Mouse (Mus musculus) adrenal gland, adult (tissue): Measurements from ENCODE around the gene Gm128.
"Not testable (repeated sequence)": the region's sequence is repeated elsewhere in the genome, so short reads cannot be mapped to it uniquely, and the experiment has no call there.

Experiments
- DNase-seq, 2 experiments: peaks; one replicate each; pipeline ENCODE4 v3.0.0; 2022 to 2023; ENCODE audit warnings: low spot score in 1 of 2; ENCODE audit not compliant: inconsistent age in 2 of 2

Gm128 gene

GRCm38 (mm10) chr3:95232771-95233170 is 8.6 kb downstream of the Gm128 start:
- DNase-seq = peak; percentile 87 to 91

GRCm38 (mm10) chr3:95231298-95232221 is 9.8 kb downstream of the Gm128 start, which contains the start of gene Mllt11:
TSS of gene Mllt11 (minus strand) at chr3:95232171.
- peak in 1 of 2 experiments; percentile 75 for DNase-seq

GRCm38 (mm10) chr3:95230495-95231297 is 10.7 kb downstream of the Gm128 start:
- peak; percentile 45 to 75 for DNase-seq

DNA sequence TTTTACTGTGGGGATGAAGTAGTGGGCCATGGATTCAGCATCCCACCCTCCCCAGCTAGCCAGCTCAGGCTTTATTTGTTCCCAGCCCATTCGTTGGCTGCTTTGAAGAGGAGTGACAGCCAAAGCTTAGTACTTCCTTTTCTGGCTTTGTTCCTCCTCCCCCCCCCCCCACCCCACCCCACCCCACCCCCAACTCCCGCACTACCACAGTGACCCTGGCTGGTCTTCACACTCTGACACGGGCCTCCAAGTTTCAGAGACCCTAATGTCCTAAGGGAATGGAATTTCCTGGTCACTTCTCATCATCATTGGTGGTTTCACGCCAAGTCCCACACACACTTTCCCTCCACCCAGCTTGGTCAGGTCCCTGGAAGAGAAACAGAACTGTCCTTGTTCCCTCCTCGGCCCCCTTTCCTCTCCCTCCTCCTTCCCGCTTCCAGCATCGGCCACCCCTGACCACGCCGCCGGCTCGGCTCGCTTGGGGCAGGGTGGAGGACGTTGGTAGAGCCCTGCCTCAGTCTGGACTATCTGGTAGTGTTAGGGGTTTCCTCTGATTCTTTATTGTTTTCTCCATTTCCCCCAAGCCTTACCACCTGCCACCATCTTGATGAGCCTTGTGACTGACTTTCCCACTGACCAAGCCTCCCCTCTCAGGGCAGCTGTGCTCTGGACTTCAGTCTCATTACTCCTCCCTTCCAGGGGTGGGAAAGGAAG is 11.5 kb downstream of the Gm128 start:
- DNase-seq = peak; percentile 69 to 86

DNA sequence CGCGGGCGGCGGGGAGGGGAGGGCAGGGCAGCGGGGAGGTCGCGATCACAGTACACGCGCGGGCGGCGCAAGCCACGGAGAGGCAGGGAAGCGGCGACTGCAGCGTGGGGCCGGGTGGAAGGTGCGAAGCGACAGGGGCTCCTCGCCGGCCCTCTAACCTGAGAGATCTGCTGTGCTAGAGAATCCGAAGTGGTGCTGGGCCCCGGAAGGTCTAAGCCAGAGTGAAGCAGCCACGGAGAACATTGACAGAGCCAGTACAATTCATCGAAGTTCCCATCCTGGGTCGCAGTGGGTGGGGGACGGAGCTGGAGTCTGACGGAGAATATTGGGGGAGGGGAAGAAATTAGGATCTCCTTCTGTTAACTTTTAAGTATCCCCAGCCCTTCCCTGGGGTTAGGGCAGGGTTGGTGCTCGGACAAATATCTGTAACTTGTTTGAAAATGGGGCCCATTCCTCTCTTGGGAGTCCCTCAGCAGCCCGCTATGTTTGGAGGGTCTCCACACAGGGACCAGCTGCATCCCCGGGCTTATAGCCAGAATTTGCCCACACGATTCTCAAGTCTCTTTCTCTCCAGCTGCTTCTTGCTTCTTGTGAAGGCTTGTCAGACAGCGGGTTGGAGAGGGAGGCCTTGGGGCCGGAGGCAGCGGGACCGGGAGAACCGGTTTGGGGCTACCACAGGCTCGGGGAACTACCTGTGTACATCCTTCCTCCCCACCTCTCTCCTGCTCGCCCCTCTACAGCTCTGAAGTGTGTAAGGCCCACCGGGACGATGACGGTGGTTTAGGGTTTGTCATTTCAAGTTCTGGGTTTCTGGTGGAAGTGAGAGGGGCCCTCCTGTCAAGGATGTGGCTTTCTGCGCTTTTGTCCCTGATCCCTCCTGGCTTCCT is 12.3 kb downstream of the Gm128 start:
- peak; percentile 51 to 84 for DNase-seq

- peak; percentile 93 to 96 for DNase-seq
These were observed 13.1 kb downstream of the Gm128 start, which contains the start of gene Cdc42se1 for GRCm38 (mm10) chr3:95228148-95228893. TSS of gene Cdc42se1 (plus strand) at chr3:95228732.

DNA sequence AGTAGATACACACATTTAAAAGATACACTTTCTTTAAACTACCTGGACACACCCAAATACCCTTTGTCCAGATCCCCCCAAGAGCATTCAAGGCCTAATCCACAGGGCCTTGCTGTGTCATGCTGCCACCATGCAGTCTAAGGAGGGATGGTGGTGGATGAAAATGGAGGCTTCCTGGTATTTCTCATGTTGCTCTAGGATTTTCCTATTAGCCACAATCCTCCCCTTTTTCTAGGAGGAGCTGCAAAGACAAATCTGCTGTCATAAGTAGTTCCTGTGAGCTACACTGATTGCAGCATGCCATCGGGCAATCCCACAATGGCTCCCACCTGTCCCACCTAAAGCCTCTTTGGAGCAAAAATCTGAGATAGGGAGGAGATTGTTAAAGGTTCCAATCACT is 14.2 kb downstream of the Gm128 start:
- peak in 1 of 2 experiments; percentile 38 for DNase-seq

DNA sequence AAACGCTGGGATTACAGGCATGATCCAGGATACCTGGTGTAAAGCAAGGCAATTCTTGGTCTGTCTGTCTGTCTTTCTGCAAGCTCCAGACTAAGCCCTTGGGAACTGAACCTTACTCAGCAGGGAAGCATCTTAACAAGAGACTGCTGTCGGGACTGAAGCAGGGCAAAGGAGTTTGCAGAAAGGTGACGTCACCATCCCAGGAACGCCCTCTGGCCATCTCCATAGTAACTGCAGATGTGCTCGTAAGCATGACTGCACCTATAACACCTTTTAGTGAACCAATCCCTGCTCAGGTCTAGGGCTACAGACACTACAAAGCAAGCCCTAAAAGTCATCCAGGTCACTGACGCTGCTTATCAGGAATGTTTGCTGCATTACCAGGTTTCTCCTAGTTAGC is 17.1 kb downstream of the Gm128 start:
- peak; percentile 57 to 81 for DNase-seq

- no peak for DNase-seq
These were observed 18.4 kb downstream of the Gm128 start for GRCm38 (mm10) chr3:95223041-95223440.

- DNase-seq = peak in 1 of 2 experiments; percentile 55
These were observed 22.8 kb downstream of the Gm128 start for GRCm38 (mm10) chr3:95218466-95219137.

DNA sequence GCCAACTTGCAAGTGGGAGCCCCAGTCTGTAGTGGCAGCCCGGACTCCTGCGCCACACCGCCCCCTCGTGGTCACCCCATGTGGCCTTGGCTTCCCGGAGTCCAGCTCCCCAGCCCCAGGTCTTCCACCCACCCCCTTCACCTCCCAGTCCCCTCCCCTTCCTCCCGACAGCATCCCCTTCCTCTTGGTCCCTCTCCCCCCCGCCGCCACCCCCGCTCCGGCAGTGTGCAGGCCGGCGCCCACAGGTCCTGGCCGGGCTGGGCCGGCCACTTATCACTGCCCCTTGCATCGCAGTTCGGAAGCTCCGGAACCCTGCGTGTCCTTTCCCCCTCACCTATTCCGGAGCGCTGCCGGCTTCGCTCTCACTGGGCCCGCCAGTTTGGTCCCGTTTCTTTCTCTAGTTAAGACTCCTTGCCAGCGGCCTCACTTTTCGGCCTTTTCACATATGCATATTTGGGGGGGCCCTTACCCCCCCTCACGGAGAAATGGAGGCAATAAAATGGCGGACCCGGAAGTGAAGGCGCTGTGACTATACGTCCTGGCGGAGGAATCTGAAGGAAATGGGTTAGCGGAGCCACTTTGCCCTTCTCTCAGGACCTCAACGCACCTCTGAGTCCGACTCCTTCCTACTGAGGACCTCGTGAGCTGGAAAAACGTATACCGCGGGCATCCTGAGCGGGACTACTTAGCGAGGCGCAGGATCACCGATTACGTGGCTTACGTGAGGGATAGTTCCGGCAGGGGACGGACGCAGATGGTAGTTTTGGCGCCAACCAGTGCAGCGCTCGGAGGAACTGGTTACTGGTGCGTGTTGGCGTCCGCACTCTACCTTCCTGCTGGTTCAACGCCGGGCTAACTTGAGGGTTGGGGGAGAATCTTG is 23.9 kb downstream of the Gm128 start, which contains the start of gene Gabpb2:
Gabpb2 (minus strand) TSS at position 662 of the 880 bp plus-strand sequence.
- DNase-seq = peak; percentile 96 to 99

GRCm38 (mm10) chr3:95216655-95217254 is 24.6 kb downstream of the Gm128 start:
- DNase-seq = no peak

- no peak for DNase-seq
These were observed 27.8 kb downstream of the Gm128 start for GRCm38 (mm10) chr3:95213609-95213975.

DNA sequence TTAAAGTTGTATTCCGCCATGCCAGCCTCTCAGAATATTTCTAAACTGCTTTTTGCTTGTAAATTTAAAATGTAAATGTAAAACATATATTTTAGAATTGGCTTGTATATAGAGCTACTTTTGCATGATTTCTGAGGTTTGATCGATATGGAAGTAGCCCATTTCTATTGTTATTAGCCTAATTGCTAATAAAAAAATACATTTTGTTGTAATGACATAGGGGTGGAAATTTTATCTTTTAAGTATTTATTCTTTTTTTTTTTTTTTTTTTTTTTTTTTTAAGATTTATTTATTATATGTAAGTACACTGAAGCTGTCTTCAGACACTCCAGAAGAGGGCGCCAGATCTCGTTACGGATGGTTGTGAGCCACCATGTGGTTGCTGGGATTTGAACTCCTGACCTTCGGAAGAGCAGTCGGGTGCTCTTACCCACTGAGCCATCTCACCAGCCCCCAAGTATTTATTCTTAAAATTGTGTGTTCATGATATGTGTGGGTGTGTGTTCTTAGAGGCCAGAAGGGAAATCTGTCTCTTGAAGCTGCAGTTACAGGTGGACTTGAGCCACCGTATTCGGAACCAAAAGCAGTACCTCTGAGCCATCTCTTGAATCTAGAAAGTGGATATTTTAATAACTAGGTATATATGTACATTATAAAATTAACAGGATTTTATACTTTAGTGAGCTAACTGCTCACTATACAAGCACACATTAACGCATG is 28.3 kb downstream of the Gm128 start:
- DNase-seq = not testable (repeated sequence)

DNA sequence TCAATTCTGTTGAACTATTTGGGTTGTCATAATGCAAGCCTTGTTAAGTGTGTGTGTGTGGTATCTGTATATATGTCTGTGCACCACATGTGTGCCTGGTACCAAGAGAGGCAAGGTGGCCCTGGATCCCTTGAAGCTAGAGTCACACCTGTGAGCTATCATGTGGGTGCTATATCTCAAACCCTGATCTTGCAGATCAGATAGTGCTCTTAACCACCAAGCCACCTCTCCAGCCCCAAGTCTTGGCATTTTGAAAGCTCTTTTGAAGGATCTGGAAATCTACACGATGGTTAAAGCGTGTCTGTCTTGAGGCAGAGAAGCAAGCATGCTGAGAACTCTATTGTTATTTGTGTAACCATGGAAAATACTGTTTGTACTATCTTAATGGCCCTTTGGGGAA is 30.8 kb downstream of the Gm128 start:
- no peak for DNase-seq

DNA sequence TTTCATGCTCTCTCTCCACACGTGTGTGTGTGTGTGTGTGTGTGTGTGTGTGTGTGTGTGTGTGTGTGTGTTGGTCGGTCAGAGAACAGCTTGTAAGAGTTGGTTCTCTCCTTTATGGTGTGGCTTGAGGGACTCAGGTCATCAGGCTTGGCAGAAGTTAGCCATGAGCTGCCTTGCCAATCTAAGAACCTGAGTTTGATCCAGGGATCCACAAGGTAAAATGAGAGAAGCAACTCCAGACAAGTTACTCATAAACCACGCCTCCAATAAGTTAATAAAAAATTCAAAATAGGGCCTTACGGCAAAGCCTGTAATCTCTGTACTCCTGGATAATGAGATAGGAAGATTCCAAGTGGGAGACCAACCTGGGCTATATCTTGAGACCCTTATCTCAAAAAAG is 33.1 kb downstream of the Gm128 start:
- DNase-seq = no peak

GRCm38 (mm10) chr3:95203880-95204279 is 37.5 kb downstream of the Gm128 start:
- DNase-seq = no peak
